Mouse (Mus musculus): Measurements from ENCODE around the gene Adcy1.
A peak's percentile ranks its signal among the peaks of the same experiment; 100 is the strongest.

Gene Adcy1

GRCm38 (mm10) chr11:7063001-7063584 is at the start of gene Adcy1:
Adcy1 (plus strand) TSS chr11:7063489.
- peak; percentile 32 for DNase-seq (ENCODE audit: low read depth, low spot score)

- no peak for DNase-seq (ENCODE audit: low read depth, low spot score)
These were observed 46.4 kb upstream of the Adcy1 start for GRCm38 (mm10) chr11:7016907-7017306.

GRCm38 (mm10) chr11:7018078-7018477 is 45.2 kb upstream of the Adcy1 start:
- no peak for DNase-seq (ENCODE audit: low read depth, low spot score)

- no peak for DNase-seq (ENCODE audit: low read depth, low spot score)
These were observed 44.2 kb upstream of the Adcy1 start for GRCm38 (mm10) chr11:7019006-7019525.

- no peak for DNase-seq (ENCODE audit: low read depth, low spot score)
These were observed 30.2 kb upstream of the Adcy1 start for GRCm38 (mm10) chr11:7033063-7033462.

GRCm38 (mm10) chr11:7039722-7040121 is 23.6 kb upstream of the Adcy1 start:
- DNase-seq (ENCODE audit: low read depth, low spot score) = no peak

- no peak for DNase-seq (ENCODE audit: low read depth, low spot score)
These were observed 22.5 kb upstream of the Adcy1 start for GRCm38 (mm10) chr11:7040801-7041200.

GRCm38 (mm10) chr11:7047176-7047575 is 16.1 kb upstream of the Adcy1 start:
- DNase-seq (ENCODE audit: low read depth, low spot score) = no peak

- no peak for DNase-seq (ENCODE audit: low read depth, low spot score)
These were observed 15.7 kb upstream of the Adcy1 start for GRCm38 (mm10) chr11:7047584-7047983.

- no peak for DNase-seq (ENCODE audit: low read depth, low spot score)
These were observed 9.6 kb upstream of the Adcy1 start for GRCm38 (mm10) chr11:7053710-7054109.

- DNase-seq (ENCODE audit: low read depth, low spot score) = no peak
These were observed 8.5 kb upstream of the Adcy1 start for GRCm38 (mm10) chr11:7054662-7055265.

- DNase-seq (ENCODE audit: low read depth, low spot score) = no peak
These were observed 7.8 kb upstream of the Adcy1 start for GRCm38 (mm10) chr11:7055455-7056017.

- DNase-seq (ENCODE audit: low read depth, low spot score) = no peak
These were observed 7.2 kb upstream of the Adcy1 start for GRCm38 (mm10) chr11:7056121-7056520.

GRCm38 (mm10) chr11:7057781-7058180 is 5.5 kb upstream of the Adcy1 start:
- no peak for DNase-seq (ENCODE audit: low read depth, low spot score)

GRCm38 (mm10) chr11:7061961-7062360 is 1.3 kb upstream of the Adcy1 start:
- no peak for DNase-seq (ENCODE audit: low read depth, low spot score)

- DNase-seq (ENCODE audit: low read depth, low spot score) = no peak
These were observed 723 bp upstream of the Adcy1 start for GRCm38 (mm10) chr11:7062566-7062965.

GRCm38 (mm10) chr11:7063681-7064267 is 485 bp downstream of the Adcy1 start:
- DNase-seq (ENCODE audit: low read depth, low spot score) = no peak

- DNase-seq (ENCODE audit: low read depth, low spot score) = peak; percentile 28
These were observed 1.3 kb downstream of the Adcy1 start for GRCm38 (mm10) chr11:7064484-7065185.

- no peak for DNase-seq (ENCODE audit: low read depth, low spot score)
These were observed 2.1 kb downstream of the Adcy1 start for GRCm38 (mm10) chr11:7065388-7065787.

GRCm38 (mm10) chr11:7065876-7066275 is 2.6 kb downstream of the Adcy1 start:
- DNase-seq (ENCODE audit: low read depth, low spot score) = no peak

- DNase-seq (ENCODE audit: low read depth, low spot score) = no peak
These were observed 4.0 kb downstream of the Adcy1 start for GRCm38 (mm10) chr11:7067263-7067662.

Measured in ES-CJ7 (cell line).